Mouse (Mus musculus): ENCODE data around the gene Plac9a. TPM values are rescaled to one million over a fixed set of nuclear protein-coding genes. Genes with fewer than 3 reads are reported as not detected.

Plac9a gene
- polyA plus RNA-seq, 1 experiment from 2014 or later = not detected

- Histone ChIP-seq H3K27ac (replicated peaks; ENCODE audit: low read depth, low read length) (no peak overlapping the region), H3K4me3 (ENCODE audit: low read depth, low read length) (no peak overlapping the region), H3K4me1 (ENCODE audit: control insufficient read depth, insufficient read depth, low read length) (peaks cover 7% of the 10 kb centered on the region), H3K4me2 (ENCODE audit: low read depth, low read length) (no peak overlapping the region), H3K9me3 (ENCODE audit: control insufficient read depth, low read length) (no peaks in the 10 kb centered on the region), H3K9ac (ENCODE audit: low read depth, low read length) (no peak overlapping the region), H3K27me3 (replicated peaks; ENCODE audit: control insufficient read depth, insufficient read depth, low read length) (no peaks in the 10 kb centered on the region), H3K36me3 (ENCODE audit: control insufficient read depth, insufficient read depth, low read length) (no peaks in the 10 kb centered on the region)
- no peak for ATAC-seq (ENCODE audit: low read depth)
- no peak for DNase-seq (ENCODE audit: low spot score)
- 35% methylated on average over 9 of the region's 9 CpGs for WGBS
These were observed 55.2 kb downstream of the Plac9a start for GRCm38 (mm10) chr14:25847660-25848059.

GRCm38 (mm10) chr14:25846516-25846915, 56.4 kb downstream of the Plac9a start:
- 90% methylated on average over 8 of the region's 8 CpGs for WGBS

GRCm38 (mm10) chr14:25845832-25846383, 57.0 kb downstream of the Plac9a start:
- Histone ChIP-seq H3K27ac (replicated peaks; ENCODE audit: low read depth, low read length) (no peak overlapping the region), H3K36me3 (ENCODE audit: control insufficient read depth, insufficient read depth, low read length) (no peaks in the 10 kb centered on the region), H3K9ac (ENCODE audit: low read depth, low read length) (no peak overlapping the region), H3K4me2 (ENCODE audit: low read depth, low read length) (no peak overlapping the region), H3K27me3 (replicated peaks; ENCODE audit: control insufficient read depth, insufficient read depth, low read length) (peaks cover 3% of the 10 kb centered on the region), H3K4me3 (ENCODE audit: low read depth, low read length) (no peak overlapping the region), H3K9me3 (ENCODE audit: control insufficient read depth, low read length) (no peaks in the 10 kb centered on the region), H3K4me1 (ENCODE audit: control insufficient read depth, insufficient read depth, low read length) (peaks cover 11% of the 10 kb centered on the region)
- 82% methylated on average over 6 of the region's 6 CpGs for WGBS
- DNase-seq (ENCODE audit: low spot score) (no peak), ATAC-seq (ENCODE audit: low read depth) (no peak)

More at GRCm38 (mm10) chr14:25846516-25846915, 56.4 kb downstream of the Plac9a start:
- no peak overlapping the region for H3K4me3 ChIP-seq (ENCODE audit: low read depth, low read length)
- H3K4me1 ChIP-seq (ENCODE audit: control insufficient read depth, insufficient read depth, low read length) = peaks cover 8% of the 10 kb centered on the region
- H3K9ac ChIP-seq (ENCODE audit: low read depth, low read length) = no peak overlapping the region
- no peak overlapping the region for H3K27ac ChIP-seq (replicated peaks; ENCODE audit: low read depth, low read length)
- no peak overlapping the region for H3K4me2 ChIP-seq (ENCODE audit: low read depth, low read length)
- no peaks in the 10 kb centered on the region for H3K9me3 ChIP-seq (ENCODE audit: control insufficient read depth, low read length)
- DNase-seq (ENCODE audit: low spot score) = no peak
- H3K36me3 ChIP-seq (ENCODE audit: control insufficient read depth, insufficient read depth, low read length) = no peaks in the 10 kb centered on the region
- ATAC-seq (ENCODE audit: low read depth) = no peak
- H3K27me3 ChIP-seq (replicated peaks; ENCODE audit: control insufficient read depth, insufficient read depth, low read length) = no peaks in the 10 kb centered on the region

GRCm38 (mm10) chr14:25844372-25844771, 58.5 kb downstream of the Plac9a start:
- WGBS = 95% methylated on average over 4 of the region's 4 CpGs
- peaks cover 11% of the 10 kb centered on the region for H3K4me1 ChIP-seq (ENCODE audit: control insufficient read depth, insufficient read depth, low read length)

GRCm38 (mm10) chr14:25842688-25843003, 60.3 kb downstream of the Plac9a start:
- Histone ChIP-seq H3K9me3 (ENCODE audit: control insufficient read depth, low read length) (no peaks in the 10 kb centered on the region), H3K36me3 (ENCODE audit: control insufficient read depth, insufficient read depth, low read length) (no peaks in the 10 kb centered on the region), H3K4me3 (ENCODE audit: low read depth, low read length) (peak overlapping the region; percentile 74), H3K4me2 (ENCODE audit: low read depth, low read length) (peak overlapping the region; percentile 99), H3K9ac (ENCODE audit: low read depth, low read length) (peak overlapping the region; percentile 71), H3K27me3 (replicated peaks; ENCODE audit: control insufficient read depth, insufficient read depth, low read length) (peaks cover 10% of the 10 kb centered on the region), H3K4me1 (ENCODE audit: control insufficient read depth, insufficient read depth, low read length) (peaks cover 11% of the 10 kb centered on the region), H3K27ac (replicated peaks; ENCODE audit: low read depth, low read length) (peak overlapping the region; percentile 1; the same call in 1 of the 2 replicates)
- DNase-seq (ENCODE audit: low spot score) = no peak
- no peak for ATAC-seq (ENCODE audit: low read depth)
- WGBS = under 1% methylated on average over 12 of the region's 12 CpGs

More at GRCm38 (mm10) chr14:25844372-25844771, 58.5 kb downstream of the Plac9a start:
- Histone ChIP-seq H3K9me3 (ENCODE audit: control insufficient read depth, low read length) (no peaks in the 10 kb centered on the region), H3K4me2 (ENCODE audit: low read depth, low read length) (no peak overlapping the region), H3K27me3 (replicated peaks; ENCODE audit: control insufficient read depth, insufficient read depth, low read length) (peaks cover 10% of the 10 kb centered on the region), H3K4me3 (ENCODE audit: low read depth, low read length) (no peak overlapping the region), H3K36me3 (ENCODE audit: control insufficient read depth, insufficient read depth, low read length) (no peaks in the 10 kb centered on the region), H3K9ac (ENCODE audit: low read depth, low read length) (no peak overlapping the region), H3K27ac (replicated peaks; ENCODE audit: low read depth, low read length) (no peak overlapping the region)
- no peak for ATAC-seq (ENCODE audit: low read depth)
- no peak for DNase-seq (ENCODE audit: low spot score)

GRCm38 (mm10) chr14:25841991-25842687, 60.8 kb downstream of the Plac9a start, which contains the start of gene Anxa11:
Anxa11 (plus strand) TSS chr14:25842156.
- Histone ChIP-seq H3K4me3 (ENCODE audit: low read depth, low read length) (peak within 1 kb of the TSS; percentile 74), H3K9ac (ENCODE audit: low read depth, low read length) (peak within 1 kb of the TSS; percentile 71), H3K27ac (replicated peaks; ENCODE audit: low read depth, low read length) (peak within 1 kb of the TSS; percentile 1; the same call in 1 of the 2 replicates), H3K4me2 (ENCODE audit: low read depth, low read length) (peak within 1 kb of the TSS; percentile 99), H3K36me3 (ENCODE audit: control insufficient read depth, insufficient read depth, low read length) (no peaks in the 10 kb centered on the region), H3K9me3 (ENCODE audit: control insufficient read depth, low read length) (no peaks in the 10 kb centered on the region), H3K4me1 (ENCODE audit: control insufficient read depth, insufficient read depth, low read length) (peaks cover 11% of the 10 kb centered on the region), H3K27me3 (replicated peaks; ENCODE audit: control insufficient read depth, insufficient read depth, low read length) (peaks cover 10% of the 10 kb centered on the region)
- under 1% methylated on average over 49 of the region's 54 CpGs for WGBS
- ATAC-seq (ENCODE audit: low read depth) = peak; percentile 86
- DNase-seq (ENCODE audit: low spot score) = peak; percentile 83

- peaks cover 10% of the 10 kb centered on the region for H3K27me3 ChIP-seq (replicated peaks; ENCODE audit: control insufficient read depth, insufficient read depth, low read length)
- no peak for DNase-seq (ENCODE audit: low spot score)
These were observed 61.3 kb downstream of the Plac9a start for GRCm38 (mm10) chr14:25841579-25841978.

GRCm38 (mm10) chr14:25840961-25841360, 61.9 kb downstream of the Plac9a start:
- H3K27me3 ChIP-seq (replicated peaks; ENCODE audit: control insufficient read depth, insufficient read depth, low read length) = peaks cover 10% of the 10 kb centered on the region
- no peak overlapping the region for H3K9ac ChIP-seq (ENCODE audit: low read depth, low read length)
- no peak overlapping the region for H3K4me3 ChIP-seq (ENCODE audit: low read depth, low read length)
- H3K27ac ChIP-seq (replicated peaks; ENCODE audit: low read depth, low read length) = no peak overlapping the region
- DNase-seq (ENCODE audit: low spot score) = no peak
- peaks cover 11% of the 10 kb centered on the region for H3K4me1 ChIP-seq (ENCODE audit: control insufficient read depth, insufficient read depth, low read length)
- no peak overlapping the region for H3K4me2 ChIP-seq (ENCODE audit: low read depth, low read length)
- WGBS = 17% methylated on average over 7 of the region's 7 CpGs
- H3K9me3 ChIP-seq (ENCODE audit: control insufficient read depth, low read length) = no peaks in the 10 kb centered on the region
- H3K36me3 ChIP-seq (ENCODE audit: control insufficient read depth, insufficient read depth, low read length) = no peaks in the 10 kb centered on the region
- ATAC-seq (ENCODE audit: low read depth) = no peak

More at GRCm38 (mm10) chr14:25841579-25841978, 61.3 kb downstream of the Plac9a start:
- no peak for ATAC-seq (ENCODE audit: low read depth)
- H3K4me1 ChIP-seq (ENCODE audit: control insufficient read depth, insufficient read depth, low read length) = peaks cover 11% of the 10 kb centered on the region
- 2% methylated on average over 4 of the region's 4 CpGs for WGBS
- no peaks in the 10 kb centered on the region for H3K36me3 ChIP-seq (ENCODE audit: control insufficient read depth, insufficient read depth, low read length)
- no peak overlapping the region for H3K27ac ChIP-seq (replicated peaks; ENCODE audit: low read depth, low read length)
- H3K9ac ChIP-seq (ENCODE audit: low read depth, low read length) = peak overlapping the region; percentile 71
- H3K9me3 ChIP-seq (ENCODE audit: control insufficient read depth, low read length) = no peaks in the 10 kb centered on the region
- H3K4me3 ChIP-seq (ENCODE audit: low read depth, low read length) = peak overlapping the region; percentile 74
- H3K4me2 ChIP-seq (ENCODE audit: low read depth, low read length) = peak overlapping the region; percentile 99

Data from embryonic facial prominence, embryonic 14.5 days (tissue).